Mouse (Mus musculus) C2C12 (cell line): ENCODE measurements around the gene Polr2l. TPM values are rescaled to one million over a fixed set of nuclear protein-coding genes. Genes with fewer than 3 reads are reported as not detected.
"Not testable (repeated sequence)": the region's sequence is repeated elsewhere in the genome, so short reads cannot be mapped to it uniquely, and the experiment has no call there.

Experiments used
- H3K27me3 ChIP-seq: one replicate; pipeline ENCODE4 v1.6.1; 2011; ENCODE audit not compliant: control insufficient read depth, insufficient read depth, insufficient read length
- H3K36me3 ChIP-seq: one replicate; pipeline ENCODE4 v1.6.1; 2011; ENCODE audit not compliant: control insufficient read depth, insufficient read depth
- H3K4me3 ChIP-seq: one replicate; pipeline ENCODE4 v1.5.1; 2011; ENCODE audit warnings: mild to moderate bottlenecking, control low read depth; ENCODE audit not compliant: poor library complexity, insufficient read depth, severe bottlenecking
- H3K79me2 ChIP-seq: one replicate; pipeline ENCODE4 v1.6.1; 2011; ENCODE audit not compliant: control insufficient read depth, insufficient read depth
- H3K79me3 ChIP-seq: one replicate; pipeline ENCODE4 v1.6.1; 2011; ENCODE audit warnings: low read depth, control low read depth
- H3ac ChIP-seq: one replicate; pipeline ENCODE3; 2011; ENCODE audit warnings: low read depth; ENCODE audit not compliant: control insufficient read depth, insufficient read length
- CEBPB ChIP-seq: IDR thresholded peaks from one replicate; pipeline ENCODE4 v1.6.1; 2011; ENCODE audit warnings: low read depth, mild to moderate bottlenecking, control low read depth, moderate library complexity
- CTCF ChIP-seq: IDR thresholded peaks from one replicate; pipeline ENCODE4 v1.5.1; 2011; ENCODE audit not compliant: control insufficient read depth, insufficient read depth, insufficient read length
- FOSL1 ChIP-seq: IDR thresholded peaks from one replicate; pipeline ENCODE4 v1.8.0; 2011; ENCODE audit warnings: mild to moderate bottlenecking, low read length; ENCODE audit not compliant: poor library complexity, insufficient read depth, severe bottlenecking
- MAX ChIP-seq: IDR thresholded peaks from one replicate; pipeline ENCODE4 v1.6.1; 2011; ENCODE audit warnings: mild to moderate bottlenecking, control low read depth
- MYOD1 ChIP-seq: IDR thresholded peaks from one replicate; pipeline ENCODE4 v1.6.1; 2011; ENCODE audit warnings: low read depth; ENCODE audit not compliant: control insufficient read depth, insufficient read length
- MYOG ChIP-seq: IDR thresholded peaks from one replicate; pipeline ENCODE4 v1.6.1; 2011; ENCODE audit not compliant: control insufficient read depth, insufficient read length; ENCODE audit errors: extremely low read depth
- USF1 ChIP-seq: IDR thresholded peaks from one replicate; pipeline ENCODE4 v1.6.1; 2011; ENCODE audit warnings: low read depth, mild to moderate bottlenecking, control low read depth, moderate library complexity
- polyA plus RNA-seq: library from polyadenylated mRNA; unstranded; fragments of >200 nt; fragmentation: generic; extraction: Trizol; gene quantifications from one replicate; pipeline ENCODE4 v1.2.1, GENCODE M21; 2012; ENCODE audit warnings: missing spikeins

The Polr2l gene
- polyA plus RNA-seq, 1 experiment = 124 TPM

GRCm38 (mm10) chr7:141455610-141456314 lies 19.2 kb downstream of the Polr2l start:
- H3K79me3 ChIP-seq = no peaks in the 10 kb centered on the region
- peaks cover 17% of the 10 kb centered on the region for H3K36me3 ChIP-seq
- no peaks in the 10 kb centered on the region for H3K79me2 ChIP-seq
- H3K27me3 ChIP-seq = no peaks in the 10 kb centered on the region
- H3K4me3 ChIP-seq = peak overlapping the region; percentile 42
- H3ac ChIP-seq = peak overlapping the region; percentile 76
- TF ChIP-seq FOSL1 (no peak), USF1 (no peak), MAX (no peak), CEBPB (no peak), MYOG (no peak), CTCF (no peak), MYOD1 (no peak)

GRCm38 (mm10) chr7:141454967-141455551 lies 19.9 kb downstream of the Polr2l start, which contains the start of gene Pnpla2:
Pnpla2 (plus strand) TSS chr7:141455198.
- TF ChIP-seq MYOD1 (no peak), MYOG (no peak), MAX (peak; percentile 45)
- Histone ChIP-seq H3K79me2 (peaks cover 6% of the 10 kb centered on the region), H3K79me3 (peaks cover 2% of the 10 kb centered on the region), H3K4me3 (peak within 1 kb of the TSS; percentile 42), H3ac (peak within 1 kb of the TSS; percentile 76), H3K36me3 (peaks cover 24% of the 10 kb centered on the region), H3K27me3 (no peaks in the 10 kb centered on the region)

DNA sequence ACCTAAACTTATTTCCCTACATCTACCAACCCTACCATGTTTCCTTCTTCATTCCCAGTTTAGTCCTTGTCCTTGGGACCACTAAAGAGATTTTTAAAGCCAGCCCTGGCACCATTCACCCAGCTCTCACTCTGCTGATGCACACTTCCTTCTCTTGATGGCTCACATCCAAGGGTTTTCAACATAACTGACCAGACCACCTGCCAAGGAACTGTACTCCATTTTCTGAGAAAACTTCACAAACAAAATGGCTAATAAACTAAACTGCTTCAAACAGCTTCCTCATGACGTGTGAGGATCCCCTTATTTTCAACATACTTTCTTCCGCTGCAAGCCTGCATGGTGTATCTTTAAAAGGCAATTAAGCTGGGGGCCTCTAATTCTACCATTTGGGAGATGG lies 21.3 kb downstream of the Polr2l start:
- H3K79me2 ChIP-seq = peaks cover 21% of the 10 kb centered on the region
- no peak overlapping the region for H3K4me3 ChIP-seq
- no peaks in the 10 kb centered on the region for H3K27me3 ChIP-seq
- TF ChIP-seq MYOD1 (no peak), FOSL1 (no peak), CTCF (no peak), MAX (no peak), USF1 (no peak), MYOG (no peak), CEBPB (no peak)
- H3ac ChIP-seq = no peak overlapping the region
- H3K79me3 ChIP-seq = peaks cover 15% of the 10 kb centered on the region
- peaks cover 35% of the 10 kb centered on the region for H3K36me3 ChIP-seq

DNA sequence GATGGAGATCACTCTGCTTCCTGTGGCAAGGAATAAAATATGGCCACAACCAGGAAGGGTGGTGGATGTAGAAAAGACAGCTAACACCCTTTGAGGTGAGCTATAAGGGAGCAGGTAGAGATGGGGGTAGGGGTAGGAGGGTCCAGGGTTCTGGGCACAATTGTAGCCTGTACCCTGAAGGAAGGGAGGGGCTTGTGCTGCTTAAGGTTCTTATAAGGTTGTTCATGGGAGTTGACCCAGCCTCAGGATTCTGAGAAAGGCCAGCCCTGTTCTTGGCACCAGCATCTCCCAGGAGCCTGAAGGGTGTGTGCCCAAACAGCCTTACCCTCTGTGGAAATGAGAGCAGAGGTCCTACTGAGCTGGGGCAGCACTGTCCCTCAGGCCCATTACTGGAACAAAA lies 23.0 kb downstream of the Polr2l start:
- peaks cover 43% of the 10 kb centered on the region for H3K36me3 ChIP-seq
- peaks cover 34% of the 10 kb centered on the region for H3K79me2 ChIP-seq
- no peak overlapping the region for H3K4me3 ChIP-seq
- H3ac ChIP-seq = no peak overlapping the region
- H3K79me3 ChIP-seq = peaks cover 26% of the 10 kb centered on the region
- H3K27me3 ChIP-seq = no peaks in the 10 kb centered on the region
- TF ChIP-seq CEBPB (no peak), FOSL1 (no peak), MAX (no peak), CTCF (no peak), MYOD1 (no peak), MYOG (no peak)

GRCm38 (mm10) chr7:141447110-141447991 lies 27.6 kb downstream of the Polr2l start, which contains the start of gene Rplp2:
Rplp2 (plus strand) TSS chr7:141447370.
- Histone ChIP-seq H3K27me3 (no peaks in the 10 kb centered on the region), H3ac (peak within 1 kb of the TSS; percentile 94), H3K79me2 (peaks cover 42% of the 10 kb centered on the region), H3K36me3 (peaks cover 43% of the 10 kb centered on the region), H3K79me3 (peaks cover 26% of the 10 kb centered on the region), H3K4me3 (peak within 1 kb of the TSS; percentile 64)
- TF ChIP-seq MAX (peak; percentile 81), USF1 (peak; percentile 79), CEBPB (peak; percentile 24), MYOG (no peak), FOSL1 (no peak)

DNA sequence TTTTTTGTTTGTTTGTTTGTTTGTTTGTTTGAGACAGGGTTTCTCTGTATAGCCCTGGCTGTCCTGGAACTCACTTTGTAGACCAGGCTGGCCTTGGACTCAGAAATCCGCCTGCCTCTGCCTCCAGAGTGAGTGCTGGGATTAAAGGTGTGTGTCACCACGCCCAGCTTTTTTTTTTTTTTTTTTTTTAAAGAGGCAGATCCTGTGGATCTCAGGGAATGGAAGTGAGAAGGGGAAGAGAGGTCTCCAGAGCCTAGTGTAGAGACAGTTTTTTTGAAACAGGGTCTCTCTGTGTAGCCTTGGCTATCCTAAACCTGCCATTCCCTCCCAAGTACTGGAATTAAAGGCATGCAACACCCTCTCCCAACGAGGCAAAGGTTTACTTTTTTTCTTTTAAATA lies 28.6 kb downstream of the Polr2l start:
- not testable (repeated sequence) for H3ac ChIP-seq, H3K4me3 ChIP-seq, H3K27me3 ChIP-seq
- peaks cover 26% of the 10 kb centered on the region for H3K79me3 ChIP-seq
- peaks cover 52% of the 10 kb centered on the region for H3K79me2 ChIP-seq
- H3K36me3 ChIP-seq = peaks cover 37% of the 10 kb centered on the region
